ENCODE assay signal across 8 mouse cellular contexts in genomic region chr16:91009942-91010529, GRCm38 (mm10). TPM values are rescaled to one million over a fixed set of nuclear protein-coding genes. Genes with fewer than 3 reads are reported as not detected.
A peak's percentile ranks its signal among the peaks of the same experiment; 100 is the strongest.
DNase-seq lines count a peak whose midpoint lies in the region; ATAC-seq and TF ChIP-seq lines count a peak whose summit lies in the region.

No protein-coding gene starts in this region.

- 1% methylated on average over 19 of the region's 19 CpGs for WGBS in kidney, embryonic 14.5 days
- WGBS in hindbrain, embryonic 10.5 days = 2% methylated on average over 19 of the region's 19 CpGs
- WGBS in macrophage (ENCODE audit: missing documents) = 4% methylated on average over 19 of the region's 19 CpGs
- WGBS in stomach, postnatal 0 days = 2% methylated on average over 19 of the region's 19 CpGs

- peak overlapping the region; percentile 62; the same call in 1 of the 2 replicates for H3K27ac ChIP-seq in kidney, embryonic 14.5 days (ENCODE audit: low read depth, low read length)
- H3K27ac ChIP-seq in ES-Bruce4 (ENCODE audit: insufficient read depth, low read length) (no peak overlapping the region), macrophage (peak overlapping the region; percentile 86)
- H3K27ac ChIP-seq in hindbrain, embryonic 10.5 days = peak overlapping the region; percentile 92
- peak overlapping the region; percentile 90 for H3K27ac ChIP-seq in stomach, postnatal 0 days (replicated peaks)

- DNase-seq in kidney, postnatal 25 days = no peak
- peak; percentile 11 to 23 for DNase-seq in cerebellum, postnatal 36 days
- DNase-seq in hindbrain, embryonic 10.5 days (ENCODE audit: low spot score) = peak; percentile 11
- peak; percentile 16 for DNase-seq in stomach, postnatal 0 days (ENCODE audit: low spot score)
- no peak for DNase-seq in layer of hippocampus, postnatal 25 days (ENCODE audit: extremely low spot score in 1 of 2, low spot score in 1 of 2)

- no peaks in the 10 kb centered on the region for H3K27me3 ChIP-seq in kidney, embryonic 14.5 days (ENCODE audit: control insufficient read depth, insufficient read depth, low read length)
- H3K27me3 ChIP-seq in ES-Bruce4 (ENCODE audit: control insufficient read depth, insufficient read depth, low read length, poor library complexity, severe bottlenecking) = no peaks in the 10 kb centered on the region
- H3K27me3 ChIP-seq in hindbrain, embryonic 10.5 days (ENCODE audit: insufficient read depth, poor library complexity, severe bottlenecking) = no peaks in the 10 kb centered on the region
- no peaks in the 10 kb centered on the region for H3K27me3 ChIP-seq in stomach, postnatal 0 days (ENCODE audit: control insufficient read depth, insufficient read depth, low read length)

- TF ChIP-seq EP300 in ES-Bruce4 (IDR thresholded peaks at IDR 0.05; ENCODE audit: insufficient read depth, low read depth, low read length) = no peak
- no peak for TF ChIP-seq EP300 in stomach, postnatal 0 days (optimal IDR thresholded peaks at IDR 0.05)

- ATAC-seq in kidney, embryonic 14.5 days (ENCODE audit: low FRiP score, low TSS enrichment) = no peak
- no peak for ATAC-seq in stomach, postnatal 0 days (ENCODE audit: low FRiP score, low TSS enrichment)

- TF ChIP-seq POLR2A in ES-Bruce4 (IDR thresholded peaks at IDR 0.05; ENCODE audit: insufficient read depth, low read length) = no peak

- no peaks in the 10 kb centered on the region for H3K9me3 ChIP-seq in kidney, embryonic 14.5 days (ENCODE audit: control insufficient read depth, low read length)
- no peaks in the 10 kb centered on the region for H3K9me3 ChIP-seq in ES-Bruce4 (replicated peaks; ENCODE audit: control insufficient read depth, insufficient read depth, low read length, poor library complexity, severe bottlenecking)
- H3K9me3 ChIP-seq in hindbrain, embryonic 10.5 days = no peaks in the 10 kb centered on the region
- H3K9me3 ChIP-seq in stomach, postnatal 0 days (ENCODE audit: control insufficient read depth, low read length) = no peaks in the 10 kb centered on the region

- peaks cover 17% of the 10 kb centered on the region for H3K36me3 ChIP-seq in kidney, embryonic 14.5 days (ENCODE audit: control insufficient read depth, insufficient read depth, low read length)
- H3K36me3 ChIP-seq in ES-Bruce4 (ENCODE audit: control insufficient read depth, insufficient read depth, low read length, poor library complexity, severe bottlenecking) (peaks cover 5% of the 10 kb centered on the region), macrophage (ENCODE audit: inconsistent target) (peaks cover 16% of the 10 kb centered on the region; the same call in 1 of the 2 replicates)
- peaks cover 23% of the 10 kb centered on the region for H3K36me3 ChIP-seq in hindbrain, embryonic 10.5 days
- H3K36me3 ChIP-seq in stomach, postnatal 0 days (ENCODE audit: control insufficient read depth, insufficient read depth, low read length) = no peaks in the 10 kb centered on the region; the same call in 1 of the 2 replicates

- peak overlapping the region; percentile 89 for H3K4me2 ChIP-seq in kidney, embryonic 14.5 days (replicated peaks; ENCODE audit: low read depth, low read length)
- H3K4me2 ChIP-seq in stomach, postnatal 0 days (replicated peaks; ENCODE audit: low read depth) = peak overlapping the region; percentile 88

- H3K79me2 ChIP-seq in macrophage (ENCODE audit: inconsistent target) = peaks cover 57% of the 10 kb centered on the region

- H3K9ac ChIP-seq in kidney, embryonic 14.5 days (ENCODE audit: low read depth, low read length) = peak overlapping the region; percentile 83
- peak overlapping the region; percentile 82 for H3K9ac ChIP-seq in ES-Bruce4 (ENCODE audit: low read depth, poor library complexity, severe bottlenecking)
- H3K9ac ChIP-seq in stomach, postnatal 0 days (ENCODE audit: low read length) = peak overlapping the region; percentile 84

- H3K4me3 ChIP-seq in kidney, embryonic 14.5 days (ENCODE audit: low read length) = peak overlapping the region; percentile 88
- peak overlapping the region; percentile 93 for H3K4me3 ChIP-seq in ES-Bruce4 (ENCODE audit: low read depth, low read length)
- H3K4me3 ChIP-seq in hindbrain, embryonic 10.5 days = peak overlapping the region; percentile 68
- peak overlapping the region; percentile 94 for H3K4me3 ChIP-seq in macrophage (ENCODE audit: inconsistent target)
- peak overlapping the region; percentile 87 for H3K4me3 ChIP-seq in stomach, postnatal 0 days (ENCODE audit: low read depth, low read length)

- peaks cover 7% of the 10 kb centered on the region; the same call in 1 of the 2 replicates for H3K4me1 ChIP-seq in kidney, embryonic 14.5 days (ENCODE audit: control insufficient read depth, insufficient read depth, low read length)
- H3K4me1 ChIP-seq in ES-Bruce4 (ENCODE audit: control insufficient read depth, insufficient read depth, low read length) = no peaks in the 10 kb centered on the region
- H3K4me1 ChIP-seq in hindbrain, embryonic 10.5 days (replicated peaks) = peaks cover 21% of the 10 kb centered on the region
- H3K4me1 ChIP-seq in stomach, postnatal 0 days (replicated peaks; ENCODE audit: control insufficient read depth, insufficient read depth) = no peaks in the 10 kb centered on the region

- no peak for TF ChIP-seq CTCF in ES-Bruce4 (IDR thresholded peaks at IDR 0.05; ENCODE audit: low read depth, low read length)
- TF ChIP-seq CTCF in stomach, postnatal 0 days (IDR thresholded peaks at IDR 0.05; ENCODE audit: low read depth) = no peak

RNA-seq across cellular contexts. Expression of gene Synj1, which starts 1.1 kb away (rescaled TPM):
- polyA plus RNA-seq in kidney, embryonic 14.5 days (2014; fragmentation: Nextera tagmentation; extraction: Ambion mirVana) = 10.8 and 15.5 TPM in 2 replicates
- polyA plus RNA-seq in ES-Bruce4 (2011; ENCODE audit: insufficient read depth, insufficient read length, low read depth, missing spikeins) (27.5 and 33.2 TPM in 2 replicates), macrophage (2018) (79.6 to 138 TPM (median 127 TPM) in 3 replicates)
- 14.2 and 19.3 TPM in 2 replicates for polyA plus RNA-seq in hindbrain, embryonic 10.5 days (2016; fragmentation: Nextera tagmentation; extraction: Ambion mirVana)
- 100 to 1,000 TPM; 395 to 919 (median 673) TPM for total RNA-seq in macrophage (2018; cell fraction: chromatin; rRNA removed)
- total RNA-seq in macrophage (2018; cell fraction: cytosol; rRNA removed) = 100 to 1,000 TPM; 127 to 236 (median 170) TPM
- 100 to 1,000 TPM; 254 to 727 (median 441) TPM for total RNA-seq in macrophage (2018; cell fraction: nucleus; rRNA removed)
- 5.2 and 5.6 TPM in 2 replicates for polyA plus RNA-seq in stomach, postnatal 0 days (2015; fragmentation: Nextera tagmentation; extraction: Ambion mirVana)
- 100 to 1,000 TPM; 388 to 393 TPM for total RNA-seq in layer of hippocampus, postnatal 25 days (2021)

RNA-seq across cellular contexts. Expression of gene Paxbp1, which starts 34.3 kb away (rescaled TPM):
- 46.9 and 75.6 TPM in 2 replicates for polyA plus RNA-seq in kidney, embryonic 14.5 days (2014; fragmentation: Nextera tagmentation; extraction: Ambion mirVana)
- 96.0 and 108 TPM in 2 replicates for polyA plus RNA-seq in ES-Bruce4 (2011; ENCODE audit: insufficient read depth, insufficient read length, low read depth, missing spikeins)
- polyA plus RNA-seq in hindbrain, embryonic 10.5 days (2016; fragmentation: Nextera tagmentation; extraction: Ambion mirVana) = 54.4 and 58.3 TPM in 2 replicates
- 100 to 1,000 TPM; 359 to 787 (median 644) TPM for total RNA-seq in macrophage (2018; cell fraction: chromatin; rRNA removed)
- 10 to 100 TPM in 25 of 26 experiments, 1 to 10 TPM in 1; 9.1 to 46.0 (median 13.5) TPM for total RNA-seq in macrophage (2018; cell fraction: cytosol; rRNA removed)
- total RNA-seq in macrophage (2018; cell fraction: nucleus; rRNA removed) = 100 to 1,000 TPM; 196 to 518 (median 362) TPM
- polyA plus RNA-seq in macrophage (2018) = 23.7 to 51.4 TPM (median 36.2 TPM) in 3 replicates
- 13.8 and 15.0 TPM in 2 replicates for polyA plus RNA-seq in stomach, postnatal 0 days (2015; fragmentation: Nextera tagmentation; extraction: Ambion mirVana)
- total RNA-seq in layer of hippocampus, postnatal 25 days (2021) = 10 to 100 TPM; 51.3 to 77.8 TPM

Comparison
In these comparisons a context has a peak if more than half of its experiments do, and no peak if none do; other contexts are left out.
1. DNase-seq: peak in cerebellum, postnatal 36 days (2 of 2), hindbrain, embryonic 10.5 days (single experiment) and stomach, postnatal 0 days (single experiment); none in kidney, postnatal 25 days (0 of 2) and layer of hippocampus, postnatal 25 days (0 of 2).
2. Peak in every context shown above with its lines, with median percentiles within 50 percentile points of each other: H3K4me3 ChIP-seq and H3K9ac ChIP-seq.